Mouse (Mus musculus): ENCODE data around the gene Tmem38b.

DNA sequence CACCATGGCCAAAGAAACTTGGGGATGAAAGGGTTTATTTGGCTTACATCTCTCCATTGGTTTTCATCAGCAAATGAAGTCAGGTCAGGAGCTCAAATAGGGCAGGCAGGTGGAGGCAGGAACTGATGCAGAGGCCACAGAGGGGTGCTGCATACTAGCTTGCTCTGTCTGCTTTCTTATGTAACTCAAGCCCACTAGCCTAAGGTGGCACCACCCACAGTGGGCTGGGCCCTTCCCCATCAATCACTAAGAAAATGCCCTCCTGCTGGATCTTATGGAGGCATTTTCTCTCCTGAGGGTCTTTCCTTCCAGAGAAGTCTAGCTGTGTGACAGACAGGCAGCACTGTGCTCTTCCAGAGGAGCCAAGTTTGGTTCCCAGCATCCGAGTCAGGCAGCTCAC, 27.5 kb downstream of the Tmem38b start:
- TF ChIP-seq CTCF (IDR thresholded peaks at IDR 0.05; ENCODE audit: borderline replicate concordance, control insufficient read depth, extremely low read depth, insufficient read depth, low read length, poor library complexity): no peak
- TF ChIP-seq POLR2A (IDR thresholded peaks at IDR 0.05; ENCODE audit: control insufficient read depth, extremely low read depth, insufficient read depth, low read length, poor library complexity): no peak

Data from thymus, adult 2 months (tissue).